Mouse (Mus musculus) megakaryocyte progenitor cell, adult 5-6 weeks (primary cell): ENCODE measurements around the gene Hspb3. TPM values are rescaled to one million over a fixed set of nuclear protein-coding genes. Genes with fewer than 3 reads are reported as not detected.

Experiments used
- total RNA-seq, 2 experiments: library from RNA; stranded (forward) in 1 of 2; stranded (reverse) in 1 of 2; fragments of 157-497, 149-512 nt in 1 of 2; fragments of 200-1000 nt in 1 of 2; gene quantifications; 2 replicates each; pipeline versions ENCODE4 v1.2.3 to v1.2.4; 2015 to 2017

Hspb3 gene
- total RNA-seq, 2 experiments from 2014 or later: not detected

Other genes with a start within 250 kb of the Hspb3 start
- 35.4 and 45.4 TPM in 2 replicates for gene Snx18, start 45.1 kb downstream of the Hspb3 start, total RNA-seq (2015)
- gene Snx18, start 45.1 kb downstream of the Hspb3 start, total RNA-seq (2017): 40.1 and 42.2 TPM in 2 replicates
- gene Arl15, start 130.8 kb upstream of the Hspb3 start, total RNA-seq (2015): 17.5 and 22.3 TPM in 2 replicates
- 14.9 and 17.4 TPM in 2 replicates for gene Arl15, start 130.8 kb upstream of the Hspb3 start, total RNA-seq (2017)